Mouse (Mus musculus) embryonic fibroblast, embryonic 13.5 days (primary cell): Measurements from ENCODE around the gene Gprin1.

Experiments used
- CTCF ChIP-seq: IDR thresholded peaks from 2 replicates; pipeline ENCODE4 v1.5.1; 2011; ENCODE audit warnings: mild to moderate bottlenecking, control low read depth, low read length, moderate library complexity, borderline replicate concordance; ENCODE audit not compliant: insufficient read depth
- POLR2A ChIP-seq: IDR thresholded peaks from 2 replicates; pipeline ENCODE4 v1.6.1; 2011; ENCODE audit warnings: low read depth, mild to moderate bottlenecking, control low read depth, low read length, moderate library complexity

- no peak for TF ChIP-seq CTCF
- no peak for TF ChIP-seq POLR2A
These were observed 26.5 kb downstream of the Gprin1 start for GRCm38 (mm10) chr13:54723143-54723542.
